Mouse (Mus musculus): ENCODE measurements around the gene Dgkg. TPM values are rescaled to one million over a fixed set of nuclear protein-coding genes. Genes with fewer than 3 reads are reported as not detected.

The Dgkg gene
- polyA plus RNA-seq (2017; shearing (Covaris generic)), result 2.5 TPM

GRCm38 (mm10) chr16:22656533-22657444 lies at the start of gene Dgkg:
Dgkg (minus strand) TSS chr16:22657221.

GRCm38 (mm10) chr16:22439499-22440177 lies 217.4 kb downstream of the Dgkg start, which contains the start of gene Etv5:
Etv5 (minus strand) TSS chr16:22439719.

Other genes starting within 250 kb of the Dgkg start
- gene Etv5, start 217.5 kb downstream of the Dgkg start, polyA plus RNA-seq (2017; shearing (Covaris generic)), result 9.4 TPM
- gene Crygs, start 154.4 kb upstream of the Dgkg start, polyA plus RNA-seq (2017; shearing (Covaris generic)), result not detected
- 23.1 TPM for gene Tbccd1, start 200.4 kb upstream of the Dgkg start, polyA plus RNA-seq (2017; shearing (Covaris generic))
- 121 TPM for gene Dnajb11, start 200.6 kb upstream of the Dgkg start, polyA plus RNA-seq (2017; shearing (Covaris generic))
- not detected for gene Ahsg, start 234.1 kb upstream of the Dgkg start, polyA plus RNA-seq (2017; shearing (Covaris generic))